Mouse (Mus musculus) megakaryocyte progenitor cell, adult 5-6 weeks (primary cell): ENCODE measurements around the gene B3gnt3. TPM values are rescaled to one million over a fixed set of nuclear protein-coding genes. Genes with fewer than 3 reads are reported as not detected.
A peak's percentile ranks its signal among the peaks of the same experiment; 100 is the strongest.
"Not testable (repeated sequence)": the region's sequence is repeated elsewhere in the genome, so short reads cannot be mapped to it uniquely, and the experiment has no call there.

Source experiments
- ATAC-seq: replicated peaks from 2 replicates; pipeline ENCODE4 v1.8.0; 2016; ENCODE audit warnings: mild to moderate bottlenecking, moderate TSS enrichment, inconsistent platforms; ENCODE audit not compliant: poor library complexity
- total RNA-seq, 2 experiments: library from RNA; stranded (forward) in 1 of 2; stranded (reverse) in 1 of 2; fragments of 157-497, 149-512 nt in 1 of 2; fragments of 200-1000 nt in 1 of 2; gene quantifications; 2 replicates each; pipeline versions ENCODE4 v1.2.3 to v1.2.4; 2015 to 2017

B3gnt3 gene
- total RNA-seq, 2 experiments from 2014 or later = 0.12 to 0.54 TPM

GRCm38 (mm10) chr8:71715531-71715930, 13.9 kb upstream of the B3gnt3 start:
- ATAC-seq = no peak

DNA sequence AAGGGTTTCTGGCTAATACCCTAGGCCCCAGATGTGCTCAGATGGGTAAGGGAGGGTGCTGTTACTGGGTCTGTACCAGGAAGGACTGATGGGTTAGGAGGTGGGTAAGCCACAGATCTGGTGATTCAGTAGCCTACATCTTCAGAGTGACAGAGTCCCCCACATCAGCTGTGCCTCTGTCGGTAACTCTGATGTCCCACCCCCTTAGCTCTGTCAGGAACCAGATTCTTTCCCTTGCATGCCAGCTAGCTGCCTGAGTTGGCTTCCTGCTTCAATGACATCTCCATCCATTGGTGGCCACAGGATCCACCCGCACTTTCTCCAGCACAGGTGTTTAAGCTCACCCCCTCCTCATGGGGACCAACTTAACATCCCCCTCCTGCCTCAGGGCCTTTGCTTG, 10.0 kb upstream of the B3gnt3 start:
- ATAC-seq = no peak

DNA sequence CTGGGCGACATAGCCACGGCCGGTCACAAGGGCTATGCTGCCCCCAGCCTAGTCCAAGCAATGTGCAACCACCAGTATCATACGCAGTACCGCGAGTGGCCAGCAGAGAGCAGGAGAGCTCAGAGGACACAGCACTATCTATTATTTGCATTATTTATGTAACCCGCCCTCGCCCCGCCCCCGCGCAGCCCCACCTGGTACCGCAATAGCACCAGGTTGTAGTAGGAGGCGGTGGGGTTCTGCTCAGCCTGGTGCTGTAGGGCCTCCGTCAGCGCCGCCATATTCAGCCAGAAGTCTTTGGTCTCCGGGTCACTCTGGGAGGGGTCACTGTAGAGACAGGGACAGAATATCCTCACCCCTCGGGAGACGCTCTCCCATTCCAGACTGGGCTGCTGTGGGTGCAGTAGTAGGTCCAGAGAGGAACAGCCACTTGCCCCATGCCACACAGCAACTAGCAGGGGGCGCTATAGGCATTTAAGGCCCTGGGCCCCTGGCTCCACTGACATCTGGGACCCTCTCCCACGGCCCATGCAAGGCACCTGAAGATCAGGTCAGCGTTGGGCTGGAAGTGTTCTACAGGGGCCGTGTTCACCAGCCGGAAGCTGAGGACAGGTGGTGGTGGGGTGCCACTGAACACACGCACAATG, 8.3 kb upstream of the B3gnt3 start:
- peak; percentile 83 for ATAC-seq

DNA sequence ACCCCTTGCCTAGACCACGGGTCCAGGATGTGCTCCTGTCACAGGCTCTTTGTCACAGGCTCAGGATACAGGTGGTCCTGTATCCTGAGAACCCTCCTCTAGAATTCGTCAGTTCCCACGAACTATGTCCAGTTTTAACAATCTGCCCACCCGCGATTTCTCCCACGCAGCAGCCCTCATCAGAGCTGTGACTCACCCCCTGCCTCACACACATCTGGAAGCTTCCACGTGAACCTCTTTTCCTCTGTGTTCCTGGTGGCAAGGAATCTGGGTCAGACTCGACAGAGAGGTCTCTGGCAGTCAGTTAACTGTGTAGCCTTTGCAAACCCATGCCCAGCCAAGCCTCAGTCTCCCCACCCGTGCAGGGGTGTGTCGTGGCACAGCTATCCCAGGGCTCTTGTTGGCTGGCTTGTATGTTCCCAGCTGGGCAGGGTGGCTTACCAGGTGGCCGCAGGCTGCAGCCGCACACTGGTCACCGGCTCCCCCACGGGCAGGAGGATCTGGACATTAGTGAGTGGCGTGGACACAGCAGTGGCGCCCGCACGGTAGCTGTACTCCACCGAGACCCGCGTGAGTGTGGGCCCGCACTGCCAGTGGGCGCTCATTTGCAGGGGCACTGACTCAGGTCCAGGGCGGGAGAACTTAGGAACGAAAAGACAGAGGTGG, 7.7 kb upstream of the B3gnt3 start:
- ATAC-seq = no peak

- ATAC-seq = peak; percentile 66
Observed at GRCm38 (mm10) chr8:71707874-71708273, 6.3 kb upstream of the B3gnt3 start.

- not testable (repeated sequence) for ATAC-seq
Observed at GRCm38 (mm10) chr8:71703400-71703799, 1.8 kb upstream of the B3gnt3 start.

DNA sequence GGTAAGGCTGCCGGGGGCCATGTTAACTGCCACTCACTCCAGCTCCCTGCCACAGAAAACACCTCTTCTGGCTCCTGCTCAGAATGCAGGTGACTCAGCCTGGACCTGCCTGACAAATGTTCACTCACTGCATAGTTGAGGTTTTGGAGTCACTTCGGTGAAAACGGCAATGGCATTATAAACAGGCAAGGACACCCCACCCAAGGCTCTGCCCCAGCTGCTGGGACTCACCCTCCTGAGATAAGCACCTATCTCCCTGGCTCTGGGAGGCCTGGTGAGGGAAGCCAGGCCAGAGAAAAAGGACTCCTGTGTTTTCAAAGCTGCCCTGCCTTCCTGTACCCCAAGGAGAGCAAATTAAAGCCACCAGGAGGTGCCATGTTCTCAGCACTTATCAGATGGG, 1.3 kb upstream of the B3gnt3 start:
- ATAC-seq = peak; percentile 82

DNA sequence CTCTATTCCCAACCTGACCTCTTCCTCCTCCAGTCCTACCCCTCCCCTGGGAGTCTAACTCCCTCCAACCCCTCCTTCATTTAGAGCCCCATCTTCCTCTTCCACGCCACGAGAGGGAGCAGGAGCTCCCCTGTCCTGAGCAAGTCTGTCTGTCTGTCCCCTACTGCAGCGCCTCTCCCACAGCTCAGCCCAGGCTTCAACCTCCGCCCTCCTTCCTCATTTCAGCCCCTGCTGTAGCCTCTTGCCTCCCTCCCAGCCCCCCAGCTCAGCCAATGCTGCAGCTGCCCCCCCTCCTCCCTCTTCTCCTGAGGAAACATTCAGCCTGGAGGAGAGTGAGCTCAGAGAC, 471 bp upstream of the B3gnt3 start:
- ATAC-seq = peak; percentile 65

GRCm38 (mm10) chr8:71700493-71701269, 908 bp downstream of the B3gnt3 start:
- peak; percentile 16; the same call in 1 of the 2 replicates for ATAC-seq

DNA sequence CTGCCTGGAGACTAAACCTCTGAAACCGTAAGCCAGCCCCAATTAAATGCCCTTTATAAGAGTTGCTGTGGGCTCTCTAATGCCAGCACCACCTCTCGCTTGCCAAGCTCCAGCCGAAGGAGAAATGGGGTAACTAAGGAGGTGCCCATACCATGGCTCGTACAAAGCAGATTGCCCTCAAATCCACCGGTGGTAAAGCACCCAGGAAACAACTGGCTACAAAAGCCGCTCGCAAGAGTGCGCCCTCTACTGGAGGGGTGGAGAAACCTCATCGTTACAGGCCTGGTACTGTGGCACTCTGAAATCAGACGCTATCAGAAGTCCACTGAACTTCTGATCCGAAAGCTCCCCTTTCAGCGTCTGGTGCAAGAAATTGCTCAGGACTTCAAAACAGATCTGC, 6.1 kb downstream of the B3gnt3 start:
- not testable (repeated sequence) for ATAC-seq

DNA sequence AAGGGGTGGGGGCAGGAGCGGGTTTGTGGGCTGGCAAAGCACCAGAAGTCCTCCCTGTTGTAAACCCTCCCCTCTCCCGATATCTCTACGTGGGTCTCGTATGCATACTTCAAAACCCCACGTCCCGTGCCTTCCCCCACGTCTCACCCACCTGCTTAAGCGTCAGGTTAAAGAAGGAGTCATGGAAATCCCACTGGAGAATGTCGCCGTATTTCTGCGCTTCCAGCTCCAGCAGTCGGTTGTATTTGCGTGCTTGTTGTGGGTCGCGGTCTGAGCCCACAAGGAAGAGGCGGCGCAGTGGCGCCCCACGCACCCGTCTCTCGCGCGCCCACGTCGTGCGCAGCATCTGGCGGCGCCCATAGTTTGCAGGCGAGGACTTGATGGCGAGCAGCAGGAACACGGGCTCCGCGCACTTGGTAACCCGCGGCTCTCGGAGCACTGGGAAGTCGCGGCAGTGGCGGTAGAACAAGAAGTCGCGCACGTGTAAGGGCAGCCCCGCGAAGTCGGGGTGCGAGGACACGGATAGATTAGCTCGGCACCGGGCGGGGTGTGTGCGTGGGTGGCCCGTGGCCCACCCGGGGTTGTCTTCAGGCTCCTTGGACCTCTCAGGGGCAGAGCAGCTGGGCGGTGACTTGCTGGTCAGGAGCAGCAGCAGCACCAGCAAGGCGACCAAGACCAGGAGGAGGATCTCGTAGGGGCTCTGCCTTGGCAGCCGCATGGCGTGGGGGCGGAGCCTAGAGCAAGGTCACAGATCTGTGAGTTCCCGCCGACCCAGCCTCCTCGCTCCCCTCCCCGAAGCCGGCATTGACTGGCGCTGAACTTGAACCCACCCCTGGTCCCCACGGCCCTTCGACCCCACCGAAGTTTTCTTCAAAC, 8.2 kb downstream of the B3gnt3 start:
- peak; percentile 47; the same call in 1 of the 2 replicates for ATAC-seq

- peak; percentile 51 for ATAC-seq
Observed at GRCm38 (mm10) chr8:71692509-71692908, 9.1 kb downstream of the B3gnt3 start.

- no peak for ATAC-seq
Observed at GRCm38 (mm10) chr8:71689028-71689427, 12.6 kb downstream of the B3gnt3 start, which contains the start of gene Insl3. Insl3 (plus strand) TSS chr8:71689214.

DNA sequence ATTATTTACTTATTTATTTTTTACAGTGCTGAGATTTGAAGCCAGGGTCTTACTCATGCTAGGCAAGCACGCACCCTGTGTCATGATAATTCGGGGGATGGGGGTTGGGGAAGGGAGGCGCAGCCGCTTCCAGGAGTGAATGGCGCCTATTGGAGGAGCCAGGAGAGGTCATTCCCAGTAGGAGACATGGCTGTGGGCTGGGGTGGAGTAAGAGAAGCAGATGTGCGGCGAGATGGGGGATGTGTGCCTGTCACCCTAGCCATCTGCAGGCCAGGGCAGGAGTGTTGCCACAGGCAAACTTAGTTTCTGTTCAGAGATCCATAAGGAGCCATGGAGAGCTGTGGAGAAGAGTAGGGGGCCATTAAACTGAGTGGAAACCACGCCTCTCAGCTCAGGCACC, 14.0 kb downstream of the B3gnt3 start:
- no peak for ATAC-seq

GRCm38 (mm10) chr8:71686143-71686734, 15.3 kb downstream of the B3gnt3 start:
- ATAC-seq = no peak

- ATAC-seq = no peak
Observed at GRCm38 (mm10) chr8:71685573-71685972, 16.0 kb downstream of the B3gnt3 start.

DNA sequence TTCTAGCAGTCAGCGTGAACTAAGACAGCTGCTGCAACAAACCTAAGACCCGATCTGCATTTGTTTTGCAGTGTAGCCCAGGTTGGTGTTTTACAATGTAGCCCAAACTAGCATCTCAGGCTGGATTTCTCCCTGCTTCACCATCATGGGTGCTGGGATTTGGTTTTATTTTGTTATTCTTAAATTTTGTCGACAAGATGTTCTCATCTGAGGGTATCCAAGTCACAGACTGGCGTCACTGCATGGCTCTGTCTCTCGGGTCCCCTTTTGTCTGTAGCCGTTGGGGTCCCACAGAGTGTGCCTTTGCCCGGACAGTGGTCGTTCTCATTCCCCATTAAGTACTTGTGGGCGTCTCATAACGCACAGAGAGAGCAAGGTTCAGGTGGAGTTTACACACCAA, 16.9 kb downstream of the B3gnt3 start:
- ATAC-seq = no peak

GRCm38 (mm10) chr8:71682832-71683231, 18.8 kb downstream of the B3gnt3 start:
- no peak for ATAC-seq

- ATAC-seq = no peak
Observed at GRCm38 (mm10) chr8:71681369-71681915, 20.1 kb downstream of the B3gnt3 start.

DNA sequence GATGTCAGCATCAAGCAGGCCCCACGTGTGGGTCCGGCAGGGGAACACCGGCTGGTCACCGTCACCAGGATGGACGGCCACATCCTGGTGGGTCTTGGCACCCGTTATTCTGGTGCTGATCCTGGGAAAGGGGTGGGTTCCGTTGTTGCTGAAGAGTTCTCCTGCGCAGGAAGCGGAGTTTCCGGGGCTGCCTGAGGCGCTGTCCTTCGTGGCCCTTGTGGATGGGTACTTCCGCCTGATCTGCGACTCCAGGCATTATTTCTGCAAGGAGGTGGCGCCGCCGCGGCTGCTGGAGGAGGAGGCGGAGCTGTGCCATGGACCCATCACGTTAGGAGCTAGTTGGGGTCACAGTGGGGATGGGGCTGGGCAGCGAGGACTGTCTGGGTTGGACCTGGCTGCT, 21.1 kb downstream of the B3gnt3 start:
- ATAC-seq = no peak
